Mouse (Mus musculus): Measurements from ENCODE around the gene Kazn.
A peak's percentile ranks its signal among the peaks of the same experiment; 100 is the strongest.

Kazn gene

GRCm38 (mm10) chr4:142068899-142069812, 170.0 kb downstream of the Kazn start:
- Histone ChIP-seq H3K27me3 (ENCODE audit: insufficient read depth, low read length) (no peaks in the 10 kb centered on the region), H3K9me3 (ENCODE audit: low read length) (no peaks in the 10 kb centered on the region), H3K4me3 (replicated peaks; ENCODE audit: low read length) (peak overlapping the region; percentile 67), H3K4me1 (replicated peaks; ENCODE audit: low read depth, low read length) (peaks cover 94% of the 10 kb centered on the region), H3K36me3 (ENCODE audit: insufficient read depth, low read length) (no peaks in the 10 kb centered on the region; the same call in 1 of the 2 replicates)
- TF ChIP-seq NANOG (IDR thresholded peaks at IDR 0.05; ENCODE audit: borderline replicate concordance, low read length) (peak; percentile 29; the same call in 1 of the 2 replicates), CTCF (conservative IDR thresholded peaks at IDR 0.05; ENCODE audit: low read length) (no peak)

GRCm38 (mm10) chr4:142066576-142066975, 172.6 kb downstream of the Kazn start:
- Histone ChIP-seq H3K27me3 (ENCODE audit: insufficient read depth, low read length) (no peaks in the 10 kb centered on the region), H3K4me1 (replicated peaks; ENCODE audit: low read depth, low read length) (peaks cover 94% of the 10 kb centered on the region), H3K9me3 (ENCODE audit: low read length) (no peaks in the 10 kb centered on the region), H3K36me3 (ENCODE audit: insufficient read depth, low read length) (no peaks in the 10 kb centered on the region), H3K4me3 (replicated peaks; ENCODE audit: low read length) (peak overlapping the region; percentile 64)
- TF ChIP-seq CTCF (conservative IDR thresholded peaks at IDR 0.05; ENCODE audit: low read length) = no peak
- no peak for TF ChIP-seq NANOG (IDR thresholded peaks at IDR 0.05; ENCODE audit: borderline replicate concordance, low read length)
- no peak for TF ChIP-seq POU5F1 (IDR thresholded peaks at IDR 0.05; ENCODE audit: borderline replicate concordance, low read length)

- peaks cover 94% of the 10 kb centered on the region for H3K4me1 ChIP-seq (replicated peaks; ENCODE audit: low read depth, low read length)
- peak overlapping the region; percentile 64 for H3K4me3 ChIP-seq (replicated peaks; ENCODE audit: low read length)
- no peak for TF ChIP-seq CTCF (conservative IDR thresholded peaks at IDR 0.05; ENCODE audit: low read length)
- TF ChIP-seq POU5F1 (IDR thresholded peaks at IDR 0.05; ENCODE audit: borderline replicate concordance, low read length) = no peak
- TF ChIP-seq NANOG (IDR thresholded peaks at IDR 0.05; ENCODE audit: borderline replicate concordance, low read length) = no peak
- H3K36me3 ChIP-seq (ENCODE audit: insufficient read depth, low read length) = no peaks in the 10 kb centered on the region
- H3K9me3 ChIP-seq (ENCODE audit: low read length) = no peaks in the 10 kb centered on the region
- H3K27me3 ChIP-seq (ENCODE audit: insufficient read depth, low read length) = no peaks in the 10 kb centered on the region
Observed at GRCm38 (mm10) chr4:142065835-142066234, 173.4 kb downstream of the Kazn start.

DNA sequence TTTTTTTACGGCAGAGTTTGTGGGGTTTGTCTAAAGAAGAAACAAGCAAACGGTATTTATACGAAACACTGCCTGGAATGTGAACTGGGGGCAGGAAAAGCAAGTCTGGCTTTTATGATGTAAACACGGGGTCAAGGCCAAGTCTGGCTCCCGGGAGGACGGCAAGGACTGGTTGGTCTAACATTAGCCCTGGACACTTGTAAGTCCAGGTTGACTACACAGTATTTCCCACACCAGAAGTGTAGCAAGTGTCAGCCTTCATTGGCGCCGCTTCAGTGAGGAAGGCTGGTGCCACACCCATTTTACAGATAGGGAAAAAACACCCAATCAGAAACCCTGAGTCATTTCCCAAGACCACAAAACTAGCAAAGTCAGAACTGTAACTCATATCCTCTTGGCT, 173.9 kb downstream of the Kazn start:
- H3K27me3 ChIP-seq (ENCODE audit: insufficient read depth, low read length) = no peaks in the 10 kb centered on the region
- no peaks in the 10 kb centered on the region for H3K36me3 ChIP-seq (ENCODE audit: insufficient read depth, low read length)
- no peaks in the 10 kb centered on the region for H3K9me3 ChIP-seq (ENCODE audit: low read length)
- peaks cover 94% of the 10 kb centered on the region for H3K4me1 ChIP-seq (replicated peaks; ENCODE audit: low read depth, low read length)
- TF ChIP-seq CTCF (conservative IDR thresholded peaks at IDR 0.05; ENCODE audit: low read length) = no peak
- TF ChIP-seq POU5F1 (IDR thresholded peaks at IDR 0.05; ENCODE audit: borderline replicate concordance, low read length) = peak; percentile 76; the same call in 1 of the 2 replicates
- peak overlapping the region; percentile 27 for H3K4me3 ChIP-seq (replicated peaks; ENCODE audit: low read length)

GRCm38 (mm10) chr4:142064582-142065228, 174.5 kb downstream of the Kazn start:
- H3K27me3 ChIP-seq (ENCODE audit: insufficient read depth, low read length) = no peaks in the 10 kb centered on the region
- TF ChIP-seq CTCF (conservative IDR thresholded peaks at IDR 0.05; ENCODE audit: low read length) (no peak), NANOG (IDR thresholded peaks at IDR 0.05; ENCODE audit: borderline replicate concordance, low read length) (no peak), POU5F1 (IDR thresholded peaks at IDR 0.05; ENCODE audit: borderline replicate concordance, low read length) (no peak)
- H3K4me1 ChIP-seq (replicated peaks; ENCODE audit: low read depth, low read length) = peaks cover 96% of the 10 kb centered on the region
- H3K36me3 ChIP-seq (ENCODE audit: insufficient read depth, low read length) = no peaks in the 10 kb centered on the region
- no peaks in the 10 kb centered on the region for H3K9me3 ChIP-seq (ENCODE audit: low read length)
- peak overlapping the region; percentile 27 for H3K4me3 ChIP-seq (replicated peaks; ENCODE audit: low read length)

DNA sequence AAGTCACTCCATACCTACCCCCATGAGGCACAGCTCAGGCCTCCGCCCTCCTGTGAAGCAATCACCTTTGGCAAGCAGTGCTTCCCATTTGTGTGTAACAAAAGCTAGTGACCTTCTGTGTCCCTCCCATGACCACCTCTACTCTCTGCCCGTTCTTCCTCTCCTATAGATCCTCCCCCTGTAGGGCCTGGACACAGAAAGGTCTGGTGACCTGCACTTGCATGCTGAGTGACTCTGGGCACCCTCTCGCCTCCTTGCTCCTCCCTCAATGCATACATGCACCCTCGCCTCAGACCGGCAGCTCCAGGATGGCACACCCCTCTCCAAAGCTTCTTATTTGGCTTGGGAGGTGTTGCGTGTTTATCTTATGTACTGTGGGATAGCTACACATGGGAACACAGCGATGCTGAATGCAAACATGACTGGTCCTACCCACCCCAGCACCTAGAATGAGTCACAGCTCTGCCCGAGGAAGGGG, 176.1 kb downstream of the Kazn start:
- Histone ChIP-seq H3K36me3 (ENCODE audit: insufficient read depth, low read length) (peaks cover 4% of the 10 kb centered on the region; the same call in 1 of the 2 replicates), H3K9me3 (ENCODE audit: low read length) (no peaks in the 10 kb centered on the region), H3K27me3 (ENCODE audit: insufficient read depth, low read length) (no peaks in the 10 kb centered on the region), H3K4me1 (replicated peaks; ENCODE audit: low read depth, low read length) (peaks cover 95% of the 10 kb centered on the region), H3K4me3 (replicated peaks; ENCODE audit: low read length) (0 out of 2 replicates have a peak overlapping the region, but pooled peaks have one; percentile 3)
- no peak for TF ChIP-seq CTCF (conservative IDR thresholded peaks at IDR 0.05; ENCODE audit: low read length)
- TF ChIP-seq POU5F1 (IDR thresholded peaks at IDR 0.05; ENCODE audit: borderline replicate concordance, low read length) = no peak
- no peak for TF ChIP-seq NANOG (IDR thresholded peaks at IDR 0.05; ENCODE audit: borderline replicate concordance, low read length)

DNA sequence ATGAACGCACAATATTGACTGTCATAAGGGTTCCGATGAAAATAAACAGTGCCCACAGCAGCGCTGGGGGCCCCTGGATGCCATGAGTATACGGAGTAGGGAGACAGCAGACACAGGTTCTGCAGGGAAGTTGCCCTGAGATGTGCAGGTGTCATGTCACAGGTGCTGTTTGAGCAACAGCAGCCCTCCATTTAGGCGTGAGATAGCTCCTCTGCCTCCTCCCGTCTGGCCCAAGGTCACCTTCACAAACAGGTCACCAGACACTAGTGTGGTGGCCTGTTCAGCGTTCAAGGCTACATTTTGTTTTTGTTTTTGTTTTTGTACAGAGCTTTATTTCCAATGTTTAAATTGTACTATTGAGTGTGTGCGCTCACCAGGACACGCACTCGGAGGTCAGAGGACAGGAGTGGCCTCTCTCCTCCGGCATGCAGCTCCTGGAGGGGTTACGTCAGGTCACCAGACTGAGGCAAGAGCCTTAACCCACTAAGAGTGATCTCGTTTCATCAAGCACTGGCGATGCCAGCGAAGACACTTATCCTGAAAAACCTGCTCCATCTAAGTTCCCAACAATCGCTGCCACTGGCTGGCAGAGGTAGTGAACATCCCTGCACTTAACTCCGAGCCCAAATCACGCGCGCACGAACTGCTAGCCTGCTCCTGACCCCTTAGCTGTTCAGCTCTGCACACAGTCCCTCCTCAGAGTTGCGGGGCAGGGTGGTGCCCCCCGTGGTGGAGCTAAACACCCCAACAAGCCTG, 177.5 kb downstream of the Kazn start:
- Histone ChIP-seq H3K4me1 (replicated peaks; ENCODE audit: low read depth, low read length) (peaks cover 91% of the 10 kb centered on the region), H3K36me3 (ENCODE audit: insufficient read depth, low read length) (peaks cover 4% of the 10 kb centered on the region; the same call in 1 of the 2 replicates), H3K4me3 (replicated peaks; ENCODE audit: low read length) (peak overlapping the region; percentile 30), H3K9me3 (ENCODE audit: low read length) (no peaks in the 10 kb centered on the region), H3K27me3 (ENCODE audit: insufficient read depth, low read length) (no peaks in the 10 kb centered on the region)
- TF ChIP-seq CTCF (conservative IDR thresholded peaks at IDR 0.05; ENCODE audit: low read length) (no peak), NANOG (IDR thresholded peaks at IDR 0.05; ENCODE audit: borderline replicate concordance, low read length) (no peak), POU5F1 (IDR thresholded peaks at IDR 0.05; ENCODE audit: borderline replicate concordance, low read length) (no peak)

All from E14TG2a.4 (cell line).